Mouse (Mus musculus): ENCODE results near the gene Atox1. TPM values are rescaled to one million over a fixed set of nuclear protein-coding genes. Genes with fewer than 3 reads are reported as not detected.
A peak's percentile ranks its signal among the peaks of the same experiment; 100 is the strongest.

Gene Atox1
- total RNA-seq (2021) = 100 to 1,000 TPM; 124 to 130 TPM

DNA sequence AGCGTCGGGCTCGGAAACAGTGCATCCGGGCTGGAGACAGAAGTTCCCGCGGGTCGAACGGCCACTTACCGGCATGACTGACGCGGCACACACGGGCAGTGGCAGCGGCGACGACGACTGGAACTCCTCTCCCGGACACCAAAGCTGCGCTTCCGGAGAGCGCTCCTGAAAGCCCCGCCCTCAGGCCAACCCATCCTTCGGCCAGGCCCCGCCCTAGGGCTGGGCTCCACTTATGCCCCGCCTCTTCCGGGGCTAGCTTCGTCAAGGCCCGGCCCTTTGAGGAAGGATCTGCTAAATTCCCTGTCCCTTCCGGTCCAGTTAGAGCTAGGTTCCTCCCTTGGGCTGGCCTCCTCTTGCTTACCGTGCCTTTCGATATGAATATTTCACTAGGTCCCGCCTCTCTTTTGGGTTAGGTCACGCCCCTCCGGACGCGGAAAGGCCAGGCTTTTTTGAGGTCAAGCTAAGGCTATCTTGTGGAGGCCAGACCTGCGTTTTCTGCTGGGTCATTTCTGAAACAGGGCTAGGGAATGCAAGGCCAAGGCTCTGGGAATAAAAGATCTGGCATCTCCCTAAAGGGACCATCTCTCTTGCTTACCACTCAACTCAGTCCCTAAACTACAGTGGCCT, at the start of gene Atox1:
Atox1 (minus strand) TSS at position 221 of the 627 bp plus-strand sequence.
- intact Hi-C loops (cut with DNase I) = no loop called here
- peak; percentile 93 for DNase-seq

DNA sequence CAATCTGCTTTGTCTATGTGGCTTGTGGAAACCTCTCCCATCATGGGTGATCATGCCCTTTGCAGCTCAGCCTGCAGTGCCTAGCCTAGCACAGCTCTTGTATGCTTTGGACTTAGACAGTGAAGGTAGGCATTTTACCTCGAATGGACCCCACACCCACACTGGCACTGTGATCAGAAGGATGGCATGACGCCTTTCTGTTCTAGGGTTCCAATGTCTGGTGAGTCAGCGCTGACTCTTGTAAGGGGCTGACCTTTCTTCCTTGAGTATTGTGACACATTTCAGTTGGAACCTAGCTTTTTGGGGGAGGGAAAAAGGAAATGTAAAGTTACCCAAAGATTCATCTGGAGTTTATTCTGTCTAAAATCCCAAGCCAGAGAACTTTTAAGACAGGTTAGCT, 44.4 kb upstream of the Atox1 start:
- DNase-seq = no peak
- intact Hi-C loops (cut with DNase I) = no loop called here

DNA sequence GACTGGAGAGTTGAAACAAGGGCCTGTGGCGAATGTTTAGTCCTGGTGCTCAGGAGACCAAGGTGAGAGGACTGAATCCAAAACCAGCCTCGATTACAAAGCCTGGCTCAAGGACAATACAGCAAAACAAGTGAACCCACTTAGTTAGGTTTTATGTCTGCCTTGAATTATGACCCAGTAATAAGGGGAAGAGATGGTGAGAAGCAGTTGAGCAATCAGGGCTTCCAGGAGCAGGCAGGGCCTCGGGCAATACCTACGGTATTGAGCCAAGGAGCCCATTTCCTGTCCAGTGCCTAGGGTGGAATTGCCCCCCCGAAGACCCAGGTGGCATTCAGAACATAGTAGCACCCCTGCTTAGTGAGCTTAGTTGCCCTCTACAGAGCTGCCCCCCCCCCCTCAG, 41.8 kb upstream of the Atox1 start:
- DNase-seq = no peak
- intact Hi-C loops (cut with DNase I) = no loop called here

DNA sequence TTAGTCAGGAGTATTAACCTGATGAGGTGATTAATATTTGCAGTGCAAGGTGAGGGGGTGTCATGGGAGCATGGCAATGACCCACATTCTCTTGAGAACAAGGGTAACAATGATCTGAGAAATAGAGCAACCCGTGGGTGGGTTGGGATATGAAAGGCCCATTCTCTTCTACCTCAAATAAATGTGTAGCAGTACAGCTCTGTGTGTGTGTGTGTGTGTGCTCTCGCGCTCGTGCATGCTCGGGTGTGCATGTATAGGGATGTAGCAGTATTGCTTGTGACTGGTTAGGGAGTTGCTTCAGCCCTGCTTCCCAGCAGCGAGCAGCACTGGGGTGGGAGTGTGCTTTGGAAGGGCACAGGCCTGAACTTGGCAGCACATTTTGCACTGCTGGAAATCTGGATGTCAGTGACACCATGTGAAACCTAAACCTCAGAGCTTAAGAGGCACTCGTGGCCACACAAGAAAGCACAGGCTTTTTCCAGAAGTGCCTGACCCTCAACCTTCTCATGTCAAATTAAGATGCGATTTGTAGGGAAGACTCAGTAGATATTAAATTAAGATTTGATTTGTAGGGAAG, 41.0 kb upstream of the Atox1 start:
- DNase-seq = no peak
- intact Hi-C loops (cut with DNase I) = no loop called here

DNA sequence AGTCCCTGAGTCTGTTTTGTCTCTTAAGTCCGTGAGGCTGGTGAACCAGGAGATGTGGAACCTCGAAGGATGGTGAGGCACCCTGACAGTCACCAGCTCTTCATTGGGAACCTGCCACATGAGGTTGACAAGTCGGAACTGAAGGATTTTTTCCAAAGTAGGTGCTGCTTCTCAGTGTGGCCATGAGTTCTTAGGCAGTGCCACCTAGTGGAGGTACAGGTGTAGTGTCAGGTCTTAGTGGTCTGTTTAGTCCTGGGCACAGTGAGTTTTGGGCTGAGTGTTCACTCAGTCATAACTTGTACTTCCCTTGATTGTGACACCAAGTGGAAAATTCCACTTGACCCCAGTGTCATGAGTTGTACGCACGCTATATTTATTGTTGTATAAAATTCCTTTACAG, 36.8 kb upstream of the Atox1 start:
- peak; percentile 23 for DNase-seq
- intact Hi-C loops (cut with DNase I) = no loop called here

DNA sequence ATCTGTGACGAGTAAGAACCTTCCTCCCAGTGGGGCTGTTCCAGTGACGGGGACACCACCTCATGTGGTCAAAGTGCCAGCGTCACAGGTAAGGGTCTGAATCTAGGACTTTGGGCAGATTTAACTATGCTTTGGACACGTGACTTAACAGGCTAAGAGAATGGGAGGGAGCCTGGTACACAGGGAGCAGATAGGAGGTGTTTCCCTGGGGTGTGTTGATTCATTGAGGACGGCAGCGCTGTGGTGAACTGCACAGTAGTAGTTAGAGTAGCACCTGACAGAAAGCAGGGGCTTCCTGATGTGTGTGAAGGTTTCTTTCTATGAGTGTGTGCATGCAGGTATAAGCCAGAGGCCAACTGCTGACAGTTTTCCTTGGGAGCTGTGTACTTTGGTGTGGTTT, 35.1 kb upstream of the Atox1 start:
- no peak for DNase-seq
- intact Hi-C loops (cut with DNase I) = no loop called here

DNA sequence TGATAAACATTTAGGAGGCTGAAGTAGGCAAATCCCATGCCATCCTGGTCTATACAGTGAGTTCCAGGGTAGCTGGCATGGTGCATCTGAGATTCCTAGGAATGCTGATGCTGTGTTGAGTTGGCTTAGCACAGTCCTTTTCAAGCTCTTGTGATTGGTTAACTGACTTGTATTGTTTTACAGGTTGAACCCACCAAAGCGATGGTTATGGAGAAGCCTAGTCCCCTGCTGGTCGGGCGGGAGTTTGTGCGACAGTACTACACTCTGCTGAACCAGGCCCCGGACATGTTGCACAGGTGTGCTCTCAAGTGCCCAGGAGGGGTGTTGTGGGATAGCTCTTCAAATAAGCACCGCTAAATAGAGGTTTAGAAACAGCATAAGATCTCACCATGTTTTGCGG, 24.4 kb upstream of the Atox1 start:
- no peak for DNase-seq
- intact Hi-C loops (cut with DNase I) = no loop called here

DNA sequence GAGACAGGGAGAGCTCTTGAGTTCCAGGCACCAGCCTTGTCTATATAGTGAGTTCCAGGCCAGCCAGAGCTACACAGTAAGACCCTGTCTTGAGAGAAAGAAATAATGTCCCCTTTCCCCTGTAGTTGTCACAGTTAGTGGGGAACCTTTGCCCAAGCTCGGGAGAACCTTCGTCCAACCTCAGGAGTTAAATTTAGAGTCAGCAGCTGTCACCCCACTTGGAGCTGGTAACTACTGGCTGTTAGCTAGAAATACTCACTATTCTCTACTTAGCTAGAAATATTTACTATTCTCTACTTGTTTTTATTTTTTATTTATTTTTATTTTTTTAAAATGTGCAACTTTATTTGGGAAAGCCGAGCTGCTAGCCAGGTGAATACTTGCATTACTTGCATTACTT, 12.2 kb upstream of the Atox1 start:
- intact Hi-C loops (cut with DNase I) = no loop called here
- DNase-seq = no peak

DNA sequence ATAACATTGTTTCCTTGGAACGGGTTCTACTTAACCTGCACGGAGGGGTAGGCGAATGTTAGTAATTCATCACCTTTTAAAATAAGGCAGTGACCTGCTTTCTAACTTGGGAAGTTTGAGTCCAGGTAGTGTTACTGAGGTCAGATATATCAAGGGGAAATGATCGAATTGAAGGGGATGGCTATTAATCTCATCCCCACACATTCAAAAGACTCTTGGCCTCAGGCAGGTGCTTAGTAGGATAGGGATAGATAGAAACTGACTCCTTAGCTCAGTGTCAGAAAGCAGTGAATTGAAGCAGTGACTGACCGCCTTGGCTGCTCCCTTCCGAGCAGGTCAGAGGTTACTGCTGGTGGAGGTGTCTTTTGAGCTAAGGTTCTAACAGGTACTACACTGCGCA, 10.4 kb upstream of the Atox1 start:
- intact Hi-C loops (cut with DNase I) = no loop called here
- DNase-seq = no peak

DNA sequence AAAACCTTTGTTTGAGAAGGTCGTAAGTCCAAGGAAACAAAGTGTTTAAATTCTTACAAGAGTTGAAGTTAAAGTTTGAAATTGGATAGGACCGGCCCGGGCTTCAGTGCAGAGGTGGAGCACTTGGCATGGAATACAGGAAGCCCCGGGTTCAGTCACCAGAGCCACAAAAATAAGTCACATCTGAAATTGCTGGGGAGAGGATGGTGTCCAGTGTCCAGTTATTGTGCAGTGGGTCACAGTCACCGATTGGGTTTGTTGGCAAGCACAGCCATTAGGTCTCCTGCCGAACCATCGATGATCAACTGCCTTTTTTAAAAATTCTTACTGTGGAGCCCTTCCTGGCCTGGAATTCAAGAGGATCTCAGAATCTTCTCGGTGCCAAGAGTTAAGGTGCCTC, 9.7 kb upstream of the Atox1 start:
- intact Hi-C loops (cut with DNase I) = no loop called here
- no peak for DNase-seq

DNA sequence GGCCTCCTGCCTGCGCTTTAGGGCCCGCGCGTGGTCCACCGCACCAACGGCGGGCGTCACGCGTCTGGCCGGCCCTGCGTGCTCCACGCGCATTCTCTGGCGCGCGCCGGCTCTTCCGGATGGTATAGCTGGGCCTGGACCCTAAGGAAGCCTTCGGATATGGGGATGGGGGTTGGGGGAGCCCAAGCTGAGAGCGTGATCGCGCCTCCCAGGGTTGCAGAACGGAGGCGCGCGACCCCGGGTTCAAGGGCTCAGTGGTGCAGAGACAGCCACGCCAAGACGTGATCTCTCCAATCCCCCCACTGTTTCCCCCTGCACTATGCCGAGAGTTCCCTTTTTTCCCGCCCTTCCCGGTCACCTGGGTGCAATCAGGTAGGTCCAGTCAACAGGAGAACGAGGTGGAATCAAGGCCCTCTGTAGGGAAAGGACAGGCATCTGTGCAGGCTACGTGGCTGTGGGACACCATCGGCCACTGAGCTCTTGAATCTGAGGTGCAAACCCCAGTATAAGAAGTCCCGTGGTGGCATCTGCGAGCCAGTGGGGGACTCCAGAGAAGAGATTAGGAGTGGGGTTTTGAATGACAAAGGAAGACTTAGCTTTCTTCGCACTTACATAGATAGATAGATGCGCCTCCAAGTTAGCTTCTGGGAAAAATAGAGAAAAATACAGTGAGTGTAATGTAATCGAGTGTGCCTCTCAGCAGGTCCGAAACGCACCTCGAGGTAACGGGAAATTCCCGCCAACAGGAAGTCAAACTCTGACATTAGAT, 9.1 kb upstream of the Atox1 start:
- intact Hi-C loops (cut with DNase I) = no loop called here
- DNase-seq = peak; percentile 41

DNA sequence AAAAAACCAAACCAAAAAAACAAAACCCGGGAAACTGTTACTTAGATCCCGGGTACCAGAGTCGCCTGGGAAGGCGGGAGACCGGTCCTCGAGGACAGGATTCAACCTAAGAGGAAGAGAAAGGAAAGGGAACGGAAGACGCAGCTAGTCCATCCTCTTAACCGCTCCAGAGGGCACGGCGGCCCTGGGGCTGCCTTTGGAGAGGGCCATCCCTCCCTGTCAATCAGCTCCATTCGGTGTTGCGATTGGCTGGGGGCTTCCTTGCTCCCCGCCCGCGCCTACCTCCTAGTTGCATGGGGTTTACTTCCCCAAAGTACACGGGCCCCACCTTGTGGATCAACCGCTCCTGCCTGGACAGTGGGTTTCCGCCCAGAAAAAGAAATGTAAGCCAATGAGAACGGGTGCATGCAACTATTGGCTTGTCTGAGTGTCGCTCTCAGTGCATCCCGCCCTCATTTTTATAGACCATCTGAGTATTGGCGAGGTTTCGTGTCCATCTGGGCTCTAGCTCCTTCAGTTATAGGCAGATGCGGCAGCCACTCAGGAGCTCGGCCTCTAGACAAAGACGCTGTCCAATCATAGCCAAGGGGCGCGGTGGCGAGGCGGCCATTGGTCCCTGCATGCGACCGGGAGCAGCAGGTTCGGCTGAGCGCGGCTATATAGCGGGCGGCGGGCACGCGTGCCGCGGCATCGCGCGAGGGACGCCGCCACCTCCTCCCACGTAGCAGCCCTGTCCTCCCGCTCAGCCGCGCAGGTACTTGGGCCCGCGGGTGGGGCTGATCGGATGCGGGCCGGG, 8.2 kb upstream of the Atox1 start, which contains the start of gene G3bp1:
G3bp1 (plus strand) TSS at position 638 of the 796 bp plus-strand sequence.
- intact Hi-C loops (cut with DNase I) = no loop called here
- DNase-seq = peak; percentile 99

DNA sequence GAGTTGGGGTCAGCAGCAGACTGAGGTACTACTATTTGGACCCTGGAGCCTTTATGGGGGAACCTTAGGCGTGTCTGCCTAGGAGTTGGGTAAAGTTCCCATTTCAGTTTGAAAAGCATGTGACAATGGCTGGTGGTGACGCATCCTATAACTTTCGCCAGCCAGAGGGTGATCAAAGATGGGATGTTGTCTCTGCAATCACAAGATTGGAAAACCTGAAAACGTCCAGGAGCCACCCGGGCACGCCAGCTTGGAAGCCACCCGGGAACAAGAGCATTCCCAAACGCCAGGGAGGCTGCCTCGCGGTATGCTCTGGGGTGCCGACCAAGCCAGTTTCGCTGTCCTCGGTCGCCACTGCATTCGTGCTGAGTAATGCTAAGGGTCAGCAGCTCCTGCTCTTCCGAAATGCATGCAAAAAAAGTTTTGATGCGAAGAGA, 7.6 kb upstream of the Atox1 start:
- intact Hi-C loops (cut with DNase I) = no loop called here
- DNase-seq = peak; percentile 38

DNA sequence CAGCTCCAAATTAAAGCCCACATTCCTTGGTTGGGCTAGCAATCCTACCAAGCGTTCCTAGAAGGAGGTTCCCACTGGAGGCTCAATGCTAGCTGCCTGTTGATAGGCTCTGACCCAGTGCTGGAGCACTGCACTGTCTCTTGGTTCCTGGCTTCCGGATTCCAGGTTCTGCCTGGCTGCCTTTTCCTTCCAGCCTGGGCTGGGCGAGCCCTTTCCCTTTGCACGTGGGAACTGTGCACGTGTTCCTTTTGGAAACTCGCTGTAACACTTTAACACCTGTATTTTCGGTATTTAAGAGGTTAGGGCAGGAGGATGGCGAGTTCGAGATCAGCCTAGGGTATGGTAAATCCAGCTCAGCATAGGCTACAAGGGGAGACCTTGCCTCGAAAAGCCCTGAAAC, 7.0 kb upstream of the Atox1 start:
- intact Hi-C loops (cut with DNase I) = no loop called here
- no peak for DNase-seq

DNA sequence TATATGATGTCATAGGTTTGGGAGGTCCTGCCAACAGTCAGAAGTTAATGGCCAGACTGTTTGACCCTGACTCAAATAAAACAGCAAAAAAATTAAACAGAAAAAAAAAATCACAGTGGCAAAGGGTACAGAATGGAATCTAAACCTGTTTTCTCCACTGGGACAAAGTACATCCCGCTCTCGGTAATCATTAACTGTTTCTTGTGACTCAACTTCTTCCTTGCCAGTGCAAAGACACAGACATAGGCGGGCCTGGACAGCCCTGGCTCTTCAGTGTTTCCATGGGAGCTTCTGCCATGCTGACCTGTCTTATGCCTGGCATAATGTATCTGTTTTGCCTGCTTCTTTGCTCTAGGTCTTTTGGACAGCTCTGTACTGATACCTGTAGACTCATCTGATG, 4.1 kb upstream of the Atox1 start:
- DNase-seq = no peak
- intact Hi-C loops (cut with DNase I) = no loop called here

DNA sequence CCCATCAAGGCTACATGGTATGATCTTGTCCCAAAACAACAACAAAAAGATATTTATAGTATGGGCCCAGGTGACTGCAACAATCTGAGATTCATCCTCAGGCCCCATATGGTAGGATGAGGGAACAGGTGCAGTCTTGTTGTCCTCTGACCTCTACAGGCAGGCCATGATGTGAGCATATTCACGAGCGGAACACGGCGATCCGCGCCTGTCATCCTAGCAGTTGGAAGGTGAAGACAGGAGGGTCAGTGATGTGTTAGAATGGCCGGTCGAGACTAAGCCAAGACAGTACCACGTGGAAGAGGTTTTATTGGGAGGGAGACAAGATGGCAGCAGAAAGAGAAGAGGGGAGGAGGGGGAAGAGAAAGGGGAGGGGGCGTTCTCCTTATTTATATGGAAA, 3.7 kb upstream of the Atox1 start:
- intact Hi-C loops (cut with DNase I) = no loop called here
- no peak for DNase-seq

DNA sequence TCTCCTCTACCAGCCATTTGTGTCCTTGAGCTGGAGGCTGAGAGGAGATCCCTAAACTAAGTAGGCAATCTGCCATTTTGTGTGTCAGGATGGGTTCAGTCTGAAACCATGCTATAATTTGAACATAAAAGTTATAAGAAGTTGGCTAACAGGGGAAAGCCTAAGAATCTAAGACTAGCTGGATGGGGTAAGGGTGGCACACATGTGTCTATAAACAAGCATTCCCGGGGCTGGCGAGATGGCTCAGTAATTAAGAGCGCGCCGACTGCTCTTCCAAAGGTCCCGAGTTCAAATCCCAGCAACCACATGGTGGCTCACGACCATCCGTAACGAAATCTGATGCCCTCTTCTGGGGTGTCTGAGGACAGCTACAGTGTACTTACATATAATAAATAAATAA, 1.1 kb upstream of the Atox1 start:
- intact Hi-C loops (cut with DNase I) = no loop called here
- no peak for DNase-seq

DNA sequence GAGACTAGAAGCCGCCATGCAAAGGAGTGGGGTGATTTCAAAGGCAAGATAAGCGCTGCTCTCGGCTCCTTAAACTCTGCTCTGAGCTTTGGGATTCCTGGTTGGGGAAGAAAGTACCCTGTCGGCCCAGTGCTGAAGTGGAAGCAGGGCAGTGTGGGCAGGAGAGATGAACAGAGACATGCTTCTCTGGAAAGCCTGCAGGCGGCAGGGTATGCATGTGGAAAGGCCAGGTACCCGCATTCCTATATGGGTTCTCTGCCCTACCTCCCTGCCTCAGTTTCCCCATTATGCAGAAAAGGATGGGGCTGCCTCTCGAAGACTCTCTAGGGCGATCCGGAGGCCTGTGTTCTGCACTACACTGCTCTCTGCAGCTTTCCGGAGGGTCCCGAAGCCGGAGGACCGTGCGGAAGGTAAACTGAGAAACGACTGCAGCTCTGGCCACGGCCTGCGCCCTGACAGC, 450 bp downstream of the Atox1 start:
- intact Hi-C loops (cut with DNase I) = no loop called here
- no peak for DNase-seq

DNA sequence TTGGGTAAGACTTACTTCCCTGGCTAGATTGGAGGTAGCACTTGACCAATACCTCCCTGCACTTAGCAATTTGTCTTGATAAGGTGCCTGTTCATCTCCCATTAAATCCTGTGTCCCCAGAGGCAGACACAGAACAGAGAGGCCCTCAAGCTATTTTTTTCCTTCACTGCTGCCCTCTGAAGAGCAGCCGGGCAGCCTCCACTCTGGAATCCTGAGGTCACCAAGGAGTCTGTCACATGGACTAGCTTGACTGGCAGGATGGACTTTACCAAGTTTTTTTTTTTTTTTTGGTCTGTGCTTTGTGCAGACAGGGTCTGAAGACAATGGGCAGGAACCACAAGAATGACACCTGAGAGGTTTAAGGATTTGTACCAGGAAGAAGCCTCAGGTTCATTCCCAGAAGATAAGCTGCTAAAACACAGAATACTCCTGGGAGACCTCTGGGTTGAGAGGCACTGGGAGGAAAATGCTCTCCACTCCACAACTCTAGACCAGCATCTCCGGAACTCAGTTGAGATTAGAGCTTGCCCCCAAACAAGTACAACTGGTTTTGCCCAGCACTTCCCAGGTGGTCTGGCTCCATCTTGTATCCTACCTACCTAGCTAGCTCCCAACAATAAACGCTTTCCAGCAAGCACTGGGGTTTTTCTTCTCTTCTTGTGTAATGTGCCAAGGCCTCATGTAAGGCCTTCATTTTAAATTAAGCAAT, 1.0 kb downstream of the Atox1 start:
- intact Hi-C loops (cut with DNase I) = no loop called here
- no peak for DNase-seq

DNA sequence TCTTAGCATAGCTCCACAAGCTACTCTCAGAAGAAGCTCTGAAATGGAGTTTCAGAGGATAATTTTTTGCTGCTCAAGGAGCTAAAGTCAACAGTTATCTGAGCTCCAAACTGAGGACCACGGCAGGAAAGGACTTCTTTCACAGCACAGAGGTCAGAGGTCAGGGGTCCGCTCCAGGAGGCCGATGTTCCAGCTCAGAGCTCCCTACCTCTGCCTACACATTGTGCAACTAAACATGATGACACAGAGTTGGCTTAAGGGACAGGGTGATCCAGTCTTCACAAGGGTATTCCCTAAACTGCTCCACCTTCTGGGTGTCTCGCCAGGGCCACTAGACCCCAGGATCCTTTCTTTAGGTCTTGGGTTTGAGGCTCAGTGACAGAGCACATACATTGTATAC, 2.5 kb downstream of the Atox1 start:
- intact Hi-C loops (cut with DNase I) = no loop called here
- DNase-seq = no peak

DNA sequence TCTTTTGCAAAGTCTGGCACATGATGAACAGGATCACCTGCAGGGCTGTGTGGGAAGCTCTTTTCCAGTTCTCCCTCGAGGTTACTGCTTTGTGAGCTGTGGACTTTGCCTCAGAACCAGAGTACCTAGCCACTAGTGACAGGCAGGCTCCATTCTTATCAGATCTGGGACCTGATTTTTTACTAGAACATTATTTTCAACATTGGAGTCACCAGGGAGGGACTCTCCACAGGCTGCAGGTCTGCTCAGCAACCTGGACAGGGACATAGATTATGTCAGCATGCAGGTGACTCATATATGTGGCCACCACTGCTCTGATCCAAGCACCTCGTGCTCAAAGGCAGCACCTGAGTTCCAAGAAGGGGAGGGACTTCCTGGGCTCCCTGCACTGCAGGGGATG, 5.9 kb downstream of the Atox1 start:
- no peak for DNase-seq
- intact Hi-C loops (cut with DNase I) = no loop called here
